Mouse (Mus musculus): Measurements from ENCODE around the gene Blvra.

The Blvra gene

GRCm38 (mm10) chr2:127136979-127137378 is 66.5 kb downstream of the Blvra start:
- no peak for DNase-seq (ENCODE audit: low spot score in 2 of 2)

- DNase-seq (ENCODE audit: low spot score in 2 of 2) = no peak
Measured at GRCm38 (mm10) chr2:127137838-127138420, 67.5 kb downstream of the Blvra start.

- no peak for DNase-seq (ENCODE audit: low spot score in 2 of 2)
Measured at GRCm38 (mm10) chr2:127138449-127138848, 68.0 kb downstream of the Blvra start.

GRCm38 (mm10) chr2:127139094-127139493 is 68.6 kb downstream of the Blvra start:
- no peak for DNase-seq (ENCODE audit: low spot score in 2 of 2)

GRCm38 (mm10) chr2:127139605-127140004 is 69.1 kb downstream of the Blvra start:
- no peak for DNase-seq (ENCODE audit: low spot score in 2 of 2)

GRCm38 (mm10) chr2:127140011-127140410 is 69.5 kb downstream of the Blvra start:
- DNase-seq (ENCODE audit: low spot score in 2 of 2) = no peak

- no peak for DNase-seq (ENCODE audit: low spot score in 2 of 2)
Measured at GRCm38 (mm10) chr2:127142031-127142430, 71.6 kb downstream of the Blvra start.

- DNase-seq (ENCODE audit: low spot score in 2 of 2) = no peak
Measured at GRCm38 (mm10) chr2:127142577-127143157, 72.2 kb downstream of the Blvra start.

- no peak for DNase-seq (ENCODE audit: low spot score in 2 of 2)
Measured at GRCm38 (mm10) chr2:127143158-127144063, 72.9 kb downstream of the Blvra start, which contains the start of gene Itpripl1. Itpripl1 (minus strand) TSS chr2:127143442.

GRCm38 (mm10) chr2:127145699-127146098 is 75.2 kb downstream of the Blvra start:
- no peak for DNase-seq (ENCODE audit: low spot score in 2 of 2)
